Mouse (Mus musculus) c-Kit-positive CD71-positive TER-119-positive erythroid progenitor cells, embryonic 14.5 days (primary cell): ENCODE results near the gene Tspan4.

Experiments used
- DNase-seq: peaks from one replicate; pipeline ENCODE4 v3.0.0-alpha.2; 2013; ENCODE audit warnings: low spot score

Tspan4 gene

DNA sequence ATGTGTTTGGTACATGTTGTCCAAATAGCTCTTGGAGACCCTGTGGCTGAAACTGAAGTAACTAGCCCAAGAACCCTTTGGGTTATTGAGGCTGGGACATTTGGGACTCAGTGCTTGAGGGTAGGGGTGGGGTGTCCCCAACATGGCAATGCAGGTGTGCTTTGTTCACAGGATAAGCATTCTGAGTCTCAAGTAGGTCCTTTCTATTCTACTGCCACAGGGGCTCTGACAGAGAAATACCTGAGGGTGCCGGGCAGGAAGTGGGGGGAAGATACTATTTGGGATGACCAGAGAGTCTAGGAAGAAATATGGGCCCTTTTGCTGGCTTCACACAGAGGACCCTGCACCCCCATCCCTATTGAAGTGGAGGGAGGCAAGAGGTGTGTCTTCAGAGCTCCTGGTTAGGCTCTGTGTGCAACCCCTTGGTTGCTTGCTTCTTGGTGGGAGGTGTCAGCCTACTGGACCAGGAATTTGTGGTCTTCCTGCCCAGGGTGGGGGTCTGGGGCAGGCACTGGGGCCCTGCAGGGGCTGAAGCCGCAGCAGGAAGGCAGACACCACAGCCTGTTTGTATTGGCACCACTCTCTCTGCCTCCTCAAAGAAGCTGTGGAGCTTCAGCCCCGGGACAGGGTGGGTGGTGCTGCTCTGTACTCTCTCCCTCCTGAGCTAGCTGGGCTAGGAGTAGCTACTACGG is 2.7 kb downstream of the Tspan4 start:
- DNase-seq: no peak

GRCm38 (mm10) chr7:141478270-141478748 is 3.3 kb downstream of the Tspan4 start:
- no peak for DNase-seq

DNA sequence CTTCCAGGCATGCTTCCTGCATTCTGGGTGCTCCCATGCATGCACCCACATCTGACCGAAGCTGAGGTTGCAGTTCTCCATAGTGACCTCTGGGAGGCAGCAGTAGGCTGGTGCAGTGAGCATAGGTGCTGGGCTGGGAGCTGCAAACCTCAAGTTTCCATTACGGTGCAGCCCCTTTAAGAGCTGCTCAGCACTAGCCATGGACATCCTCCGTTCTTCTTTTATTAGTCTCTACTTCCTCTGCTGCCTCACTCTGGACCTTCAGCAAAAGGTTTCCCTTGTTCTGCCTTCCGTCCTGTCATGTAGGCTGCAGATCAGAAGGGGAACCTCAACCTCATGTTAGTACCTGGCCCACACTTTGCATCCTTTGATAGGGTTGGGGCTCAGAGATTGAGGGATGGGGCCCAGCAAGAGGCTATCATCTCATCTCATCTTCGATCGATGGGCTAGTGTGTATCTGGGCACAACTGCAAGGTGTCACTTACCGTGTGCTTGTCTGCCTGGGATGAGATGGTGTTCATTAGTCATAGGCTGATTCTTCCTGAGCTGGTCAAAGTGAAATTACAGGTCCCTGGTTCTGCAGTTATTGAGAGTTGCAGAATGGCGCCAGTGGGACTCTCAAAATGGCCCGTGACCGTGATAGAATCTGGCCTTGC is 5.9 kb downstream of the Tspan4 start:
- DNase-seq: peak; percentile 77

DNA sequence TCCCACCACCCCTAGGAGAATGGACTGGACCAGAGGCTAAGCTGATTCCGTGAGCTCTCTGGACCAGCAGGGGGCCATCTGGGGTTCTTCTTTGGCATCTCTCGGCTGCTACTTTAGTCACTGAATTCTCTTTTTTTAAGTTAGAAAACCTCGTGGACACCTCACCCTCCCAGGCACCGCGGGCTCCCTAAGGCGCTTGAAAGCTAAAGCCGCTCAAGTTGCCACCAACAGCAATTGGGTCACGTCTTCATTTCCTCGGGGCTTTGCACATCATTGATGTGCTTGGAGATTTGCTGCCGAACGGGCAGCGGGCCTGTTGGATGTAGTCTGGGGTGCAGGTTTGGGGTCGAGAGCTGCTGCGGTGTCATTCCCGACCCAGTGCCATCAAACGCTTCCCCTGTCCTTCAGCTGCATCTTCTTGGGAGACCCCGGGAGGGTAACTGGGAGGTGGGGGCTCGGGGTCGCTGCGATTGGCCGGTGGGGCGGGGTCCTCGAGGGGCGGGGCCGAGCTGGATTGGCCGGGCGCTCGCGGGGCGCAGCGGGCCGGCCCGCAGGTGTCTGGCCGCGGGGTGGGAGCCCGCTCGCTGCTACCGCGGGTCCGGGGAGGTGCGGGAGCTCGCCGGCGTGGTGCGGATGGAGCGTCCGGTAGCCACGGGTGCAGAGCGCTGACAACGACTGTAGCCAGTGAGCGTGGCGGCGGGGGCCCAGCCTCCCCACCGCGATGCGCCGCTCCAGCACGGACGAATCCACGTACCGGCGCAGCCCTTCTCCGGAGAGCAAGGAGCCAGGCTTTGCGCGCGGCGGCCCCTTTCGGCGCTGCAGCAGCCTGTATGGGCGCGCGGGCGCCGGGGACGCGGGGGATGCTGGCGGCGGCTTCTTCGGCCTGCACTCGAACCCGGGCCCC is 6.7 kb downstream of the Tspan4 start:
- peak; percentile 47 for DNase-seq

DNA sequence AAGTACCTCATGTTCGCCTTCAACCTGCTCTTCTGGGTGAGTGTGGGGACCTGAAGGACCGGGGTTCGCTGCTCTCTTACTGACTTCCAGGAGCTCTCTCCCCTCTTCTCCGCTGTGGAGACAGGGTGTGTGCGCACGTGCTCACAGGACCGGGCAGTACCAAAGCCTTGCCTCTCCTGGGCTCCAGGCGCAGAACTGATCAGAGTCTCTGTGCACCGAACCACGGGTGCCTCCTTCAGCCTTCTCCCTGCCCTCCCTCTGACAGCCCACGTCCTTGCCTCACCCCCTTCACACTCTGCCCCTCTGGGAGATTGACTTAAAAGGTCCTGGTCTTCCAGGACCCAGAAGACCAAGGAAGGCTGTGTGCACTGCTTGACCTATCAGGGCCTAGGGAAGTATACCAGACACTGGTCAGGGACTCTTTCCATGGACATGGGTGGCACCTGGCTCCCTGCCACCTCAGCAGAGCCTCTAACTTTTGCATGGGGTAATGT is 7.5 kb downstream of the Tspan4 start:
- DNase-seq: no peak

DNA sequence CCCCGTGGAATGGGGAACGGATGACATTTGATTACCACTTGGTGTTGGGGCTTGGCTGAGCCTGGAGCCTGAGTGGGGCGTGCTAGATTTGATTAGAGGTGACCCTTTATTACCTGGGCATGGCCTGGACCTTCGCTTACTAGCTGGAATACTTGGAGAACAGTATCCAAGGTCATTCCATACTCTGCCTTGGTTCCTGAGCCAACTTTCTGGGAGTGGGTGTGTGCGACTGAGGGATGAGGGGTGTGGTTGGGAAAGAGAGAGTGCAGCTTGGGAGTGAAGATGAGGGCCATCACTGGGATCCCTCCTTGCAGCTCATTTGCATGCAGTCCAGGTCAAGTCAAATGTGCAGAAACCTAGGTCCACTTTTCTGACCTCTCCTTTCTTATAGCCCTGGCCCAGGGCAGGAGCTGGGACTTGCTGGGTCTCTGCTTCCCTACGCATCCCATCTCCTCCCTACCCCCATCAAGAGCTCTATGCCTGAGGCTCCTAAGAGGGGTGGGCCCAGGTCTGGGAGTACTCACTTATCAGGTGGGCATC is 8.1 kb downstream of the Tspan4 start:
- DNase-seq: no peak

DNA sequence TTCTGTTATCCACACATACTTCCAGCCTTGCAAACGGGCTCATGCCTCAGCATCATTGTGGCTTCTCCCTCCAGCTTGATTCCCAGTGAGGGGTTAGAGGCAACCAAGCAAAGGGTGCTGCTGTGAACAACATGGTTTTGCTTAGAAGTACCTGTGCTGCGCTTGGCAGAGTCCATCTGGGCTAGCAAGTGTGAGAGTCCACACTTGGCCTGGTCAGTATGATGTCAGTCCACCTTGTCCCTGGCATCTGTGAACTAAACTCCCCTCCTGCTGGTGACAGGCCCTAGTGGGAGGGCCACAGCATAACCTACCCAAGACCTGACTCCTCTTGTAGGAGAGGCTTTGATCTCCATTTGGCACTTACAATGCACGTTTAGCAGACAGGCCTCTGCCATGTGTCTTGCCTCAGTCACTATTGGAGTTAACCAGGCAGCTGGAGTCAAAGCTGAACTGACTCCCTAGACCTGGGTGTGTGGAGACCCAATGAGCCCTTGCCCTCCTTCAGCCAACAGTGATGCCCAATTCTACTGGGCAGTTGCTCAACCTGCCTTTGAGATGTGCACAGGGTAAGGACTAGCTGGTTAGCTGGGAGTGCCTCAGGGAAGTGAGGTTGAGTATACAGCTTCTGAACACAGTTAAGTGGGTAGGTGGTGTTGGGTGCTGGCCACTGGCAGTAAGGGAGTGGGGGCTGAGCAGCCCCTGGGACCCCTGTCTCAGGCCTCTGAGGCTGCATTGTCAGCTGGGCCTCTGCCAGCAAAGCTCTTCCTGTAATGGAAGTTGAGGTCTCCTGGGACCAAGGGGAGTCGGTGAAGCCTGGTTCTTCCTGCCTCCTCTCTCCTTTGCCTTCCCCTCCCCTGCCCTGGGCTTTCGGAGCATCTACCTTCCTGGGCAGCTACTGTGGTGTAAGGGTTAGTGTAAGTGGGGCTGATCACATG is 9.4 kb downstream of the Tspan4 start:
- no peak for DNase-seq

DNA sequence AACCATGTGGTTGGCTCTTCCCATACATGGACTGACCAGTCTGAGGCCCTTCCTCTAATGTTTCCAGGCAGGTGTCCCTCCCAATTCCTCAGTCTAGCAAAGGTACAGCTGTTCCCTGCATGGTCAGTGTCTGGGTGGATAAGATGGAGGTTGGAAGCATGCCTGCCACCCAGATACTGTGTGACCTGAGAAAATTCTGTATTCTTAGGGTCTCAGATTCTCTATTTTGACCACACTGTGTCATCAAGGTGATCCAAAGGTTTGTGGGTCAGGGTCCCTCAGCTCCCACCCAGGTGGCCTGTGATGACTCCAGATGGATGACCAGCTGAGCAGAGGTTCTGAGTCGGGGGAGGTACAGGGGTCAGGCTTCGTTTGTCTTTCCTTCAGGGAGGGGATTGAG is 10.1 kb downstream of the Tspan4 start:
- DNase-seq: no peak

DNA sequence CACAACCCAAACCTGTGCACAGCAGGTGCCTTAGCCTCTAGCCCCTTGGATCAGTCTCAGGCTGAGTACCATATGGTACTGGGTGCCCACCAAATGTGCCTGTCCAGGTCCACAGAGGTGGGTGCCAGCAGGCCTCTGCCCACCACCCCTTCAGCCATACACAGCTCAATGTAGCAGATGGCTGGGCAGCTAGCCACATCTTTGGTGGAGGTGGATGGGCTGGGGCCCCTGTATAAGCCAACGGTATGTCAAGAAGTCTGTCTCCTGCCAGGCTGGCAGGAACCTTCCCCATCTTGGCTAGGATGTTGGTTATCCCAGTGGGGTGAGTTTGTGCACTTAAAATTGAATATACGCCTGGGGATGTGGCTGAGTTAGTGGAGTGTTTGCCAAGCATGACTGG is 10.6 kb downstream of the Tspan4 start:
- DNase-seq: no peak

DNA sequence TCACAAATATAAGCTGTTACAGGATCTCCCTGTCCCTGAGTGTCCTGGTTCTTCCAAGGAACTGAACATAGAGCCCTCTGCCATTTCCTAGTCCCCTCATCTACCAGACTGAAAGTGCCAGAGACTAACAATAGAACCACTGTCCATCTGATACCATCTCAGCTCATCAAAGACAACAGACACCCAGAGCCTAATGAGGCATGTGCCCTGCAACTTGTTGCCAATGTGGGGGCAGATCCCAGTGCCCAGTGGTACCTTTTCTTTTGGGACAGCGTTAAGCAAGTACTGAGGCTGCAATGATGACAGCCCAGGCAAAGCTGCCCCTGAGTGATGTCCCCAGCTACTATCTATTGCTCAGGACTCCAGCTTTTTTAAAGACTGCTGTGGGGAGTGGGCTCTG is 11.2 kb downstream of the Tspan4 start:
- DNase-seq: no peak

GRCm38 (mm10) chr7:141487141-141487540 is 12.1 kb downstream of the Tspan4 start:
- no peak for DNase-seq

DNA sequence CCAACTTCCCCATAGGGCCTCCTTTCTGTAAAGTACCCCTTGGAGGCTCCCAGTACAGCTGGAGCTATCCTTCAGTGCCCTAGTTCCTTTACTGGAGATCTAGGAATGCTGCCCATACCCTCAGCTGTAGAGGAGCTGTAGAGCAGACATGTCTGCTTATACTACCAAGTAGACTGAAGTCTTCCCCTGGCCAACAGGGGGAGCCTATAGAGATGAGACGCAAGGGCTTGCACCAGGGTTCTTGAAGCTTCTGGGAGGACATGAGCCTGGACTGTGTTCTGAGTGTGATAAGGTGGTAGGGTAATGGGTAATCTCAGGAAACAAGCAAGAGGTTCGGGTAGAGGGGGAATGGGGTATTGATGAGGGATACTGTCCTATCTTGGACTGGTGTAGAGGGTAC is 16.1 kb downstream of the Tspan4 start:
- DNase-seq: peak; percentile 64

DNA sequence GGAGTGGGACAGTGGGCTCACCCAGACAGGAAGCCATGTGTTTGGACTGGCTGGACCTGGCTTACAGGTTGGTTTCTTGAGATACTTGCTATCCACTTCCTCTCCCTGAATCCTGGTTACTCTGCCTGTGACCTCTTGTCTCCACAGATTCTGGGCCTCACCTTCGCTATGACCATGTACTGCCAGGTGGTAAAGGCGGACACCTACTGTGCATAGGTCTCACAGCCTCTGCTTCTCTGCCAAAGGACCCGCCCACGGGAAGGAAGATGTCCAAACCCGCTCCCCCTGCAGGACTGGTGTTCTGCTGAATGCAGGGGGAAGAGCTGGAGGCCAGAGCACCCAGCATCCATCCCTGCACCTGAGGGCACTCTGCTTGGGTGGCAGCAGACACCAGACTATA is 17.7 kb downstream of the Tspan4 start:
- DNase-seq: no peak

DNA sequence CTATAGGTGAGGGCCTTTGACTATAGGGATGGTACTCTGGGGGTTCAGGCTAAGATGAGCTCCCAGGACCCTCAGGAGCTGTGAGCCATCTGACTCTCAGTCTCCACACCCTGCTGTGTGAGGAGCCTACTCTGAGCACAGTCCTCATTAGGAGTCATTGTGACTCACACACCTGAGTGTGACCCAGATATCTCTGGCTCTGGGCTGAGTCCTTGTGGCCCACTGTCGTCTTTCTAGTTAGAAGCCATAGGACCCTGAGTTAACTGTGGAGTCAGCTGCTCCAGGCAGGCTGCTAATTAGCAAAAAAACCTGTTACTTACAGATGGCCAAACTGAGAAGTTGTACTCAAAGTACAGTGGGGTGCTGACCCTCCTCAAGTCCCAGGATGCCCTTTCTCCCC is 18.7 kb downstream of the Tspan4 start:
- DNase-seq: no peak

DNA sequence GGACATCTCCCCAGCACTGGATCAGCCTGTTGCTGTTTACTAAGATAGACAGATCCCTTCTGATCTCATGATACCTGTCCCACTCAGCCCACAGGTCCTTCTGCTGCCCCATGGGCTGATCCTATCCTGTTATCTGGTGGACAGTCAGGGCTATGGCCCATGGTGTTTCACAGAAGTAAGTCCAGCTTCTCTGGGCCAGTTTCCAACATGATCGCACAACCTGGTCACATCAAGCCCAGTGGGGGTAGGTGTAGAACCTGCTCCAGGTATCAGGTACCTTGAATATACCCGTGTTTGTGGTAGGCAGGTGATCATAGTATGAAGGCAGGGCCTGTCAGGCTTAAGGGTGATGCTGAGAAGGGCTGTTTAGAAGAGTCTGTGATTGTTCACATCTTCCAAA is 20.3 kb downstream of the Tspan4 start:
- no peak for DNase-seq

- DNase-seq: no peak
Measured at GRCm38 (mm10) chr7:141495940-141496339, 20.9 kb downstream of the Tspan4 start.

- DNase-seq: no peak
Measured at GRCm38 (mm10) chr7:141497600-141497999, 22.6 kb downstream of the Tspan4 start.

DNA sequence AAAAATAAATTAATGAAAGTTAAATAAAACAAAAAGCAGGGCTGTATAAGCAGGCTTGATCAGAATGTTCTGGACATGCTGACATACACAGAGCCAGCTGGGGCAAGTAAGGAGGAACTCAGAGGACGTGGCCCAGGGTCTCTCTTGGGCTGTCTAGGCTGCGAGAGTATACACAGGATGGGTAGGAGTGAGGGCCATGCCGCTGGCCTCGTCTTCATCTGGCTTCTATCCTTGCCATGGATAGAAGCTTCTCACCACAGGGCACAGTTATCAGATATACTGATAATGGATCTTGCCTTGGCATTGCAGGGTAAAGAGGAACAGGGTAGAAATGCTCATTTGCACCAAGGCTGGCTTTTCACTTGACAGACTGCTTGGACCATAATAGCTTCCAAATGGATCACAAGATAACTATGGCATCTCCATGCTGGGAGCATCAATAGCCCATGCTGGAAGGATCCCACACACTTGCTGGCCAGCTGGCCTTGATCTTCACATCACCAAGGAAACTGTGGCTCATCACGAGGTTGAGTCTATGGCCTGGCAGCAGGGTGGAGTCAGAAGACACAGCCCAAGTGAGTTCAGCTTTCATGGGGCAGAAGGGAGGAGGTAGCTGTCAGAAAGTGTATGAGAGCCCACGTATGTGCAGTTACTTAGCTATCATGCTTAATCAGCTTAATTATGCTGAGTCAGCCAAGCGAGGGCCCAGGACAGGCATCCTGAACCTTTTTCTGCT is 26.9 kb downstream of the Tspan4 start:
- DNase-seq: no peak

DNA sequence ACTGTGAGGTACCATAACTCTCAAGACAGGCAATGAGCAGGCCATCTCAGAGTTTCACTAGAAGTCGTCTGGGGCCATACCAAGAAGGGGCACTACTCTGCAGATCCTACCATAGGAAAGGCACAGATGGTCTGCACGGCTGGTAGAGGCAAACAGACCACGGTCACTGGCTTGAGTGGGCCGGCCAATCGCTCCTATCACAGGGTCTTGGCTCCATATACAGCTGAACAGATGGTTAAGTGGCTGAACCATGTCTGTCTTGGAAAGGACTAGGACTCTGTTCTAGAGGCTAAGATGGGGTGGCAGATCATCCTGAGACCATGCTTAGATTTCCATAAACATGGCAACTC is 27.5 kb downstream of the Tspan4 start:
- no peak for DNase-seq

DNA sequence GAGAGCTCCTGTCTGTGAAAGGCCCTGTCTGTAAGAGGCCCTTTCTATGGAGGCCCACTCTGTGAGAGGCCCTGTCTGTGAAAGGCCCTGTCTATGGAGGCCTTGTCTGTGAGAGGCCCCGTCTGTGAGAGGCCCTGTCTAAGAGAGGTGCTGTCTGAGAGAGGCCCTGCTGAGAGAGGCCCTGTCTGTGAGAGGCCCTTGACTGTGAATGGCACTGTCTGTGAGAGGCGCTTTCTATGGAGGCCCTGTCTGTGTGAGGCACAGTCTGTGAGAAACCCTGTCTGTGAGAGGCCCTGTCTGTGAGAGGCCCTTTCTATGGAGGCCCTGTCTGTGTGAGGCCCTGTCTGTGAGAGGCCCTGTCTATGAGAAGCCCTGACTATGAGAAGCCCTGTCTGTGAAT is 31.2 kb downstream of the Tspan4 start:
- peak; percentile 43 for DNase-seq

DNA sequence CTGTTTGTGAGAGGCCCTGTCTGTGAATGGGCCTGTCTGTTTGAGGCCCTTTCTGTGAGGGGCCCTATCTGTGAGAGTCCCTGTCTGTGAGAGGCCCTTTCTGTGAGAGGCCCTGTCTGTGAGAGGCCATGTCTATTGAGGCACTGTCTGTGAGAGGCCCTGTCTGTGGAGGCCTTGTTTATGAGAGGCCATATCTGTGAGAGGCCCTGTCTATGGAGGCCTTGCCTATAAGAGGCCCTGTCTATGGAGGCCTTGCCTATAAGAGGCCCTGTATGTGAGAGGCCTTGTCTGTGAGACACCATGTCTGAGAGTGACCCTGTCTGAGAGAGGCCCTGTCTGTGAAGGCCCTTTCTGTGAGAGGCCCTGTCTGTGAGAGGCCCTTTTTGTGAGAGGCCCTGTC is 33.1 kb downstream of the Tspan4 start:
- peak; percentile 61 for DNase-seq
